Mouse (Mus musculus): ENCODE measurements around the gene Vti1b. TPM values are rescaled to one million over a fixed set of nuclear protein-coding genes. Genes with fewer than 3 reads are reported as not detected.

Gene Vti1b
- polyA plus RNA-seq, 1 experiment from 2014 or later = 258 TPM

GRCm38 (mm10) chr12:79141384-79141783, 31.1 kb downstream of the Vti1b start:
- H3K4me3 ChIP-seq (ENCODE audit: low read length) = no peak overlapping the region
- H3K9me3 ChIP-seq (ENCODE audit: control insufficient read depth, low read length) = no peaks in the 10 kb centered on the region
- no peaks in the 10 kb centered on the region for H3K4me1 ChIP-seq (ENCODE audit: control insufficient read depth, insufficient read depth, low read depth, low read length)
- H3K4me2 ChIP-seq (ENCODE audit: low read length) = no peak overlapping the region
- H3K36me3 ChIP-seq (ENCODE audit: control insufficient read depth, insufficient read depth, low read length) = no peaks in the 10 kb centered on the region
- no peak overlapping the region for H3K9ac ChIP-seq (ENCODE audit: low read depth, low read length)
- ATAC-seq = no peak
- no peaks in the 10 kb centered on the region for H3K27me3 ChIP-seq (replicated peaks; ENCODE audit: control insufficient read depth, insufficient read depth, low read length)
- no peak overlapping the region for H3K27ac ChIP-seq (ENCODE audit: low read depth, low read length)

- Histone ChIP-seq H3K9ac (ENCODE audit: low read depth, low read length) (no peak overlapping the region), H3K4me1 (ENCODE audit: control insufficient read depth, insufficient read depth, low read depth, low read length) (no peaks in the 10 kb centered on the region), H3K27me3 (replicated peaks; ENCODE audit: control insufficient read depth, insufficient read depth, low read length) (no peaks in the 10 kb centered on the region), H3K36me3 (ENCODE audit: control insufficient read depth, insufficient read depth, low read length) (no peaks in the 10 kb centered on the region), H3K4me2 (ENCODE audit: low read length) (no peak overlapping the region), H3K27ac (ENCODE audit: low read depth, low read length) (no peak overlapping the region), H3K4me3 (ENCODE audit: low read length) (no peak overlapping the region), H3K9me3 (ENCODE audit: control insufficient read depth, low read length) (no peaks in the 10 kb centered on the region)
- WGBS = 87% methylated on average over 2 of the region's 2 CpGs
- no peak for ATAC-seq
Observed at GRCm38 (mm10) chr12:79140811-79141210, 31.7 kb downstream of the Vti1b start.

DNA sequence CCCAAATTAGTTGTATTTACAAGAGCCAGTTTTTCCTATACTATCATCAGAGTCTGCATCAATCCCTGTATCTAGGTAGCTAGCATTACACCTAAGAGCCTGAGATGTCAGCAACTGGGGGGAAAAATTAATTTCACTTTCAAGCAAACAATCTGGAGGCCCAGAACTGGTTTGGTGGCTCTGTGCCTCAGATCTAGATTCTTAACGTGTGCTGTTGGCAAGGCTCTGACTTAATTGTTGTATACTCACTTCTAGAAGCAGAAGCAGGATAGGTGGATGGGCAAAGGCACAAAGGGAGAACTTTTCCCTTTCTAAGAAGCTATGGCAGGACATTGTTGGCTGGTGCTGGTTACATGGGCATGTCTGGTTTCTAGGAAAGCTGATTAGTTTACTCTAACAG, 33.0 kb downstream of the Vti1b start:
- ATAC-seq = no peak
- Histone ChIP-seq H3K27ac (ENCODE audit: low read depth, low read length) (no peak overlapping the region), H3K27me3 (replicated peaks; ENCODE audit: control insufficient read depth, insufficient read depth, low read length) (no peaks in the 10 kb centered on the region), H3K36me3 (ENCODE audit: control insufficient read depth, insufficient read depth, low read length) (no peaks in the 10 kb centered on the region), H3K9me3 (ENCODE audit: control insufficient read depth, low read length) (no peaks in the 10 kb centered on the region), H3K4me2 (ENCODE audit: low read length) (no peak overlapping the region), H3K9ac (ENCODE audit: low read depth, low read length) (no peak overlapping the region), H3K4me1 (ENCODE audit: control insufficient read depth, insufficient read depth, low read depth, low read length) (no peaks in the 10 kb centered on the region), H3K4me3 (ENCODE audit: low read length) (no peak overlapping the region)
- WGBS = 63% methylated on average over 1 of the region's 1 CpGs

GRCm38 (mm10) chr12:79138999-79139398, 33.5 kb downstream of the Vti1b start:
- H3K9me3 ChIP-seq (ENCODE audit: control insufficient read depth, low read length) = no peaks in the 10 kb centered on the region
- no peak overlapping the region for H3K4me2 ChIP-seq (ENCODE audit: low read length)
- H3K27me3 ChIP-seq (replicated peaks; ENCODE audit: control insufficient read depth, insufficient read depth, low read length) = no peaks in the 10 kb centered on the region
- H3K27ac ChIP-seq (ENCODE audit: low read depth, low read length) = no peak overlapping the region
- no peak overlapping the region for H3K4me3 ChIP-seq (ENCODE audit: low read length)
- ATAC-seq = no peak
- no peaks in the 10 kb centered on the region for H3K36me3 ChIP-seq (ENCODE audit: control insufficient read depth, insufficient read depth, low read length)
- no peaks in the 10 kb centered on the region for H3K4me1 ChIP-seq (ENCODE audit: control insufficient read depth, insufficient read depth, low read depth, low read length)
- H3K9ac ChIP-seq (ENCODE audit: low read depth, low read length) = no peak overlapping the region

GRCm38 (mm10) chr12:79136949-79137348, 35.5 kb downstream of the Vti1b start:
- Histone ChIP-seq H3K27ac (ENCODE audit: low read depth, low read length) (no peak overlapping the region), H3K9me3 (ENCODE audit: control insufficient read depth, low read length) (no peaks in the 10 kb centered on the region), H3K36me3 (ENCODE audit: control insufficient read depth, insufficient read depth, low read length) (no peaks in the 10 kb centered on the region), H3K4me2 (ENCODE audit: low read length) (no peak overlapping the region), H3K27me3 (replicated peaks; ENCODE audit: control insufficient read depth, insufficient read depth, low read length) (no peaks in the 10 kb centered on the region), H3K9ac (ENCODE audit: low read depth, low read length) (no peak overlapping the region), H3K4me3 (ENCODE audit: low read length) (no peak overlapping the region), H3K4me1 (ENCODE audit: control insufficient read depth, insufficient read depth, low read depth, low read length) (peaks cover 4% of the 10 kb centered on the region; the same call in 1 of the 2 replicates)
- 77% methylated on average over 7 of the region's 7 CpGs for WGBS
- no peak for ATAC-seq

DNA sequence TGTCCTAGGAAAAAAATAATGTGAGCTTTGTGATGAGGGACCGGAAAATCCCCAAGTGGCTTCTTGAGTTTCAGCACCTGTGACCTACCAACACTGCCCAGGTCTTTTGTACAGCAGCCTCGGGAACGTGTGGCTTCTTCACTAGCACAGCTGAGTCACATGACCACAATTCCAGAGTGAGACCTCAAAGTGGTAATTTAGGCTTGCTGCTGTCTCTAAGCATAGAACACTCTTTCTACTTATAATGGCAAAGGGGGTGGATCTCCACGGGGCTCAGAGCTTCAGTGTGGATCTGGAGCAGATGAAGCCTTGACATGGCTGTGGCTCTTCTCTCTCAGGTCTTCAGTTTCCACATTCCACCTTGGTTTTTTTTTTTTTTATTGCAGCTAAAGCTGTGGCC, 37.4 kb downstream of the Vti1b start:
- no peaks in the 10 kb centered on the region for H3K9me3 ChIP-seq (ENCODE audit: control insufficient read depth, low read length)
- no peaks in the 10 kb centered on the region for H3K27me3 ChIP-seq (replicated peaks; ENCODE audit: control insufficient read depth, insufficient read depth, low read length)
- H3K27ac ChIP-seq (ENCODE audit: low read depth, low read length) = no peak overlapping the region
- H3K4me3 ChIP-seq (ENCODE audit: low read length) = no peak overlapping the region
- H3K4me2 ChIP-seq (ENCODE audit: low read length) = no peak overlapping the region
- peaks cover 9% of the 10 kb centered on the region for H3K4me1 ChIP-seq (ENCODE audit: control insufficient read depth, insufficient read depth, low read depth, low read length)
- ATAC-seq = no peak
- H3K36me3 ChIP-seq (ENCODE audit: control insufficient read depth, insufficient read depth, low read length) = no peaks in the 10 kb centered on the region
- 40% methylated on average over 4 of the region's 4 CpGs for WGBS
- H3K9ac ChIP-seq (ENCODE audit: low read depth, low read length) = no peak overlapping the region

GRCm38 (mm10) chr12:79134676-79135075, 37.8 kb downstream of the Vti1b start:
- no peaks in the 10 kb centered on the region for H3K27me3 ChIP-seq (replicated peaks; ENCODE audit: control insufficient read depth, insufficient read depth, low read length)
- H3K36me3 ChIP-seq (ENCODE audit: control insufficient read depth, insufficient read depth, low read length) = no peaks in the 10 kb centered on the region
- H3K4me3 ChIP-seq (ENCODE audit: low read length) = no peak overlapping the region
- H3K4me1 ChIP-seq (ENCODE audit: control insufficient read depth, insufficient read depth, low read depth, low read length) = peaks cover 9% of the 10 kb centered on the region
- H3K4me2 ChIP-seq (ENCODE audit: low read length) = no peak overlapping the region
- no peak overlapping the region for H3K27ac ChIP-seq (ENCODE audit: low read depth, low read length)
- 44% methylated on average over 8 of the region's 8 CpGs for WGBS
- no peak overlapping the region for H3K9ac ChIP-seq (ENCODE audit: low read depth, low read length)
- H3K9me3 ChIP-seq (ENCODE audit: control insufficient read depth, low read length) = no peaks in the 10 kb centered on the region
- ATAC-seq = no peak

DNA sequence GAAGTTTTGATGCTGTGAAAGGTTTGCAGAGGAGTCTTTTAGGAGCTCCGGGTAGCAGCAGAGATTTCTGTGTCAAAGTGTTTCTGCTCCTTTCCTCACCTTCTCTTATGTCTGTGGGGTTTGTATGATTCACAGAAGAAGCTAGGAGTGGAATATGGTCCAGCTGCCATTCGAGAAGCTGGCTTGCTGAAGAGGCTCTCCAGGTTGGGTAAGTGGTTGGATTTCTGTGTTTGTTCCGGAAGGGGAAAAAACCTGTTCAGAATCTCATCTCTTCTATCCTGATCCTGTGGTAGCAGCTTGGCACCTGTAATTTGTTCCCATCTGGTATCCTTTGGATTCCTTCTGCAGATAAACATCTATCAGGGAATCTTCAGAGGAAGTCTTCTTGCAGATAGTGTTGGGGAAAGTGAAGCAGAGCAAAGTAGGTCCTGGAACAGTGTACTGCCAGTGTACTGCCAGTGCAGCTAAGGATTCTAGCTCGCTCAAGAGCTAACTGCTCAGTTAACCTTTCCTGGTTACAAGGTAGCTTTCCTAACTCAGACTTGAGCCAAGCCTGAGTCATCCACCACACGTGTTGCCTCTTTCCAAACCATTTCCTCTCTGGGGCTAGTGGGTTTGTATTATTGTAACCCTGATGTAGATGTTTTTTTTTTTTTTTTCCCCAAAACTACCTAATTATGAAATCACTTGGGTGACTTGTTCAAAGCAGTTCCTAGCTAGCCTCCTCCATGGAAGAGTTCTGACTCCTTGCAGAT, 40.6 kb downstream of the Vti1b start:
- no peak overlapping the region for H3K27ac ChIP-seq (ENCODE audit: low read depth, low read length)
- no peaks in the 10 kb centered on the region for H3K9me3 ChIP-seq (ENCODE audit: control insufficient read depth, low read length)
- H3K4me1 ChIP-seq (ENCODE audit: control insufficient read depth, insufficient read depth, low read depth, low read length) = peaks cover 9% of the 10 kb centered on the region
- H3K4me2 ChIP-seq (ENCODE audit: low read length) = peak overlapping the region; percentile 87
- no peaks in the 10 kb centered on the region for H3K27me3 ChIP-seq (replicated peaks; ENCODE audit: control insufficient read depth, insufficient read depth, low read length)
- no peak for ATAC-seq
- no peaks in the 10 kb centered on the region for H3K36me3 ChIP-seq (ENCODE audit: control insufficient read depth, insufficient read depth, low read length)
- WGBS = 27% methylated on average over 5 of the region's 5 CpGs
- peak overlapping the region; percentile 62 for H3K4me3 ChIP-seq (ENCODE audit: low read length)
- peak overlapping the region; percentile 66 for H3K9ac ChIP-seq (ENCODE audit: low read depth, low read length)

GRCm38 (mm10) chr12:79131178-79131675, 41.2 kb downstream of the Vti1b start:
- peaks cover 9% of the 10 kb centered on the region for H3K4me1 ChIP-seq (ENCODE audit: control insufficient read depth, insufficient read depth, low read depth, low read length)
- H3K4me2 ChIP-seq (ENCODE audit: low read length) = peak overlapping the region; percentile 87
- peak; percentile 45 for ATAC-seq
- peak overlapping the region; percentile 62 for H3K4me3 ChIP-seq (ENCODE audit: low read length)
- no peaks in the 10 kb centered on the region for H3K9me3 ChIP-seq (ENCODE audit: control insufficient read depth, low read length)
- H3K9ac ChIP-seq (ENCODE audit: low read depth, low read length) = peak overlapping the region; percentile 66
- H3K27ac ChIP-seq (ENCODE audit: low read depth, low read length) = no peak overlapping the region
- WGBS = under 1% methylated on average over 22 of the region's 22 CpGs
- H3K36me3 ChIP-seq (ENCODE audit: control insufficient read depth, insufficient read depth, low read length) = no peaks in the 10 kb centered on the region
- H3K27me3 ChIP-seq (replicated peaks; ENCODE audit: control insufficient read depth, insufficient read depth, low read length) = no peaks in the 10 kb centered on the region

All from hindbrain, embryonic 16.5 days (tissue).